Mouse (Mus musculus): ENCODE measurements at regions not wholly inside any gene's neighbourhood (a gene's known extent, or its start where the extent isn't known, plus 50 kb on each side); places are given as distances from the start of the nearest gene placed in this dataset.

DNA sequence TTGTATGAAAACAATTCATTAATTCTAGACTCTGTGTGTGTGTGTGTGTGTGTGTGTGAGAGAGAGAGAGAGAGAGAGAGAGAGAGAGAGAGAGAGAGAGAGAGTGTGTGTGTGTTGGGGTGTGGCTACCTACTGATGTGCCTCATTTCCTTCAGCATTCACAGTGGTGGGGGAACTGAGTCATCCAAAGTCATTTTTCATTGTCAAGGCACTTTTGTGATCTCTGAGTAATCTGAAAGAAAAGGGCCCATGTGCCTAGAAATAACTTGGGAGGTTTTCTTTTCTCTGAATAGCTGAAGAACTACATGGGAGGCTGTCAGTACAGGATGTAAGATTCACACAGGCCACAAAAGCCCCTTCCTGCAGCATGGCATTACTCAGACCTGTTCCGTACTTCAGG, 159.3 kb upstream of the Pter start:
- TF ChIP-seq CTCF (IDR thresholded peaks at IDR 0.05; ENCODE audit: extremely low read depth, insufficient read depth, insufficient read length, insufficient replicate concordance) (no peak), POLR2A (IDR thresholded peaks at IDR 0.05; ENCODE audit: low read depth, low read length) (no peak)
